Mouse (Mus musculus) midbrain, embryonic 16.5 days (tissue): ENCODE measurements around the gene Fhit. TPM values are rescaled to one million over a fixed set of nuclear protein-coding genes. Genes with fewer than 3 reads are reported as not detected.

Source experiments
- ATAC-seq: fragments of 200-750 bp; cut with Nextera tagmentation; 2 replicates; pipeline ENCODE4 v1.8.0; 2017; ENCODE audit warnings: moderate TSS enrichment
- H3K27ac ChIP-seq: fragments of 300-500 bp; sonication (generic); 2 replicates; pipeline ENCODE4 v1.5.1; 2014; ENCODE audit warnings: mild to moderate bottlenecking, low read length, mixed read lengths
- H3K27me3 ChIP-seq: fragments of 300-500 bp; sonication (generic); 2 replicates; pipeline ENCODE4 v1.6.1; 2014; ENCODE audit warnings: low read depth, low read length, mixed read lengths; ENCODE audit not compliant: control insufficient read depth, insufficient read depth
- H3K36me3 ChIP-seq: fragments of 300-500 bp; sonication (generic); 2 replicates; pipeline ENCODE4 v1.6.1; 2014; ENCODE audit warnings: mild to moderate bottlenecking, low read length, moderate library complexity, mixed read lengths; ENCODE audit not compliant: control insufficient read depth, insufficient read depth
- H3K4me1 ChIP-seq: fragments of 300-500 bp; sonication (generic); 2 replicates; pipeline ENCODE4 v1.6.1; 2014; ENCODE audit warnings: mild to moderate bottlenecking, low read length, mixed read lengths; ENCODE audit not compliant: control insufficient read depth, insufficient read depth
- H3K4me2 ChIP-seq: fragments of 300-500 bp; sonication (generic); 2 replicates; pipeline ENCODE4 v1.6.1; 2014; ENCODE audit warnings: mild to moderate bottlenecking, low read length, mixed read lengths
- H3K4me3 ChIP-seq: fragments of 300-500 bp; sonication (generic); 2 replicates; pipeline ENCODE4 v1.5.1; 2014; ENCODE audit warnings: low read depth, mild to moderate bottlenecking, low read length, moderate library complexity, mixed read lengths
- H3K9ac ChIP-seq: fragments of 300-500 bp; sonication (generic); 2 replicates; pipeline ENCODE4 v1.6.1; 2014; ENCODE audit warnings: low read depth, low read length, mixed read lengths
- H3K9me3 ChIP-seq: fragments of 300-500 bp; sonication (generic); replicated peaks from 2 replicates; pipeline ENCODE4 v1.6.1; 2014; ENCODE audit warnings: mild to moderate bottlenecking, low read length, mixed read lengths; ENCODE audit not compliant: control insufficient read depth, poor library complexity, severe bottlenecking
- WGBS: fragments of 180-500 bp; shearing (Covaris S2); extraction: QIAGEN DNeasy Blood & Tissue Kit; methylation state at CpG from one replicate; pipeline ENCODE4 v1.1.7; 2014; 5-methylcytosine and 5-hydroxymethylcytosine counted together
- polyA plus RNA-seq: library from polyadenylated mRNA; unstranded; fragments of >200 nt; fragmentation: Nextera tagmentation; extraction: Ambion mirVana; gene quantifications from 2 replicates; pipeline ENCODE4 v1.2.1, GENCODE M21; 2015

Gene Fhit
- polyA plus RNA-seq, 1 experiment from 2014 or later: 8.5 TPM

GRCm38 (mm10) chr14:10526800-10527199 is 635.0 kb downstream of the Fhit start:
- H3K9ac ChIP-seq: no peak overlapping the region
- no peak overlapping the region for H3K27ac ChIP-seq
- 11% methylated on average over 2 of the region's 2 CpGs for WGBS
- no peaks in the 10 kb centered on the region for H3K27me3 ChIP-seq
- H3K4me3 ChIP-seq: no peak overlapping the region
- H3K4me1 ChIP-seq: no peaks in the 10 kb centered on the region
- ATAC-seq: no peak
- no peaks in the 10 kb centered on the region for H3K9me3 ChIP-seq
- no peak overlapping the region for H3K4me2 ChIP-seq
- no peaks in the 10 kb centered on the region for H3K36me3 ChIP-seq

- ATAC-seq: no peak
- Histone ChIP-seq H3K27me3 (no peaks in the 10 kb centered on the region), H3K4me2 (no peak overlapping the region), H3K4me1 (no peaks in the 10 kb centered on the region), H3K27ac (no peak overlapping the region), H3K4me3 (no peak overlapping the region), H3K9me3 (no peaks in the 10 kb centered on the region), H3K9ac (no peak overlapping the region), H3K36me3 (no peaks in the 10 kb centered on the region)
- whole genome bisulfite sequencing: 82% methylated on average over 4 of the region's 4 CpGs
Measured at GRCm38 (mm10) chr14:10525786-10526185, 636.0 kb downstream of the Fhit start.

- no peak for ATAC-seq
- H3K4me2 ChIP-seq: no peak overlapping the region
- no peaks in the 10 kb centered on the region for H3K4me1 ChIP-seq
- H3K36me3 ChIP-seq: no peaks in the 10 kb centered on the region
- no peak overlapping the region for H3K27ac ChIP-seq
- no peak overlapping the region for H3K4me3 ChIP-seq
- H3K27me3 ChIP-seq: no peaks in the 10 kb centered on the region
- H3K9me3 ChIP-seq: no peaks in the 10 kb centered on the region
- H3K9ac ChIP-seq: no peak overlapping the region
Measured at GRCm38 (mm10) chr14:10514026-10514425, 647.8 kb downstream of the Fhit start.

GRCm38 (mm10) chr14:10509252-10509651 is 652.6 kb downstream of the Fhit start:
- no peak overlapping the region for H3K4me2 ChIP-seq
- no peaks in the 10 kb centered on the region for H3K4me1 ChIP-seq
- H3K4me3 ChIP-seq: no peak overlapping the region
- H3K27me3 ChIP-seq: no peaks in the 10 kb centered on the region
- H3K9me3 ChIP-seq: no peaks in the 10 kb centered on the region
- no peak for ATAC-seq
- no peaks in the 10 kb centered on the region for H3K36me3 ChIP-seq
- H3K9ac ChIP-seq: no peak overlapping the region
- no peak overlapping the region for H3K27ac ChIP-seq

- H3K36me3 ChIP-seq: no peaks in the 10 kb centered on the region
- ATAC-seq: no peak
- 17% methylated on average over 1 of the region's 1 CpGs for WGBS
Measured at GRCm38 (mm10) chr14:10507560-10507959, 654.3 kb downstream of the Fhit start.

GRCm38 (mm10) chr14:10485798-10486197 is 676.0 kb downstream of the Fhit start:
- Histone ChIP-seq H3K4me3 (no peak overlapping the region), H3K4me2 (no peak overlapping the region), H3K9ac (no peak overlapping the region), H3K27ac (no peak overlapping the region), H3K4me1 (no peaks in the 10 kb centered on the region), H3K27me3 (no peaks in the 10 kb centered on the region), H3K9me3 (no peaks in the 10 kb centered on the region), H3K36me3 (no peaks in the 10 kb centered on the region)
- 87% methylated on average over 3 of the region's 3 CpGs for WGBS
- no peak for ATAC-seq

More at GRCm38 (mm10) chr14:10507560-10507959, 654.3 kb downstream of the Fhit start:
- Histone ChIP-seq H3K9ac (no peak overlapping the region), H3K4me2 (no peak overlapping the region), H3K9me3 (no peaks in the 10 kb centered on the region), H3K27me3 (no peaks in the 10 kb centered on the region), H3K27ac (no peak overlapping the region), H3K4me1 (no peaks in the 10 kb centered on the region), H3K4me3 (no peak overlapping the region)

GRCm38 (mm10) chr14:10482851-10483613 is 678.8 kb downstream of the Fhit start:
- Histone ChIP-seq H3K4me3 (no peak overlapping the region), H3K9ac (no peak overlapping the region), H3K27me3 (no peaks in the 10 kb centered on the region), H3K9me3 (no peaks in the 10 kb centered on the region), H3K4me1 (no peaks in the 10 kb centered on the region), H3K36me3 (no peaks in the 10 kb centered on the region), H3K4me2 (no peak overlapping the region), H3K27ac (no peak overlapping the region)
- no peak for ATAC-seq
- WGBS: 85% methylated on average over 3 of the region's 3 CpGs

GRCm38 (mm10) chr14:10481370-10481769 is 680.5 kb downstream of the Fhit start:
- Histone ChIP-seq H3K9ac (no peak overlapping the region), H3K9me3 (no peaks in the 10 kb centered on the region), H3K36me3 (no peaks in the 10 kb centered on the region), H3K4me2 (no peak overlapping the region), H3K27ac (no peak overlapping the region), H3K4me3 (no peak overlapping the region), H3K27me3 (no peaks in the 10 kb centered on the region), H3K4me1 (no peaks in the 10 kb centered on the region)
- ATAC-seq: no peak
- WGBS: 83% methylated on average over 2 of the region's 2 CpGs

- ATAC-seq: no peak
- no peaks in the 10 kb centered on the region for H3K9me3 ChIP-seq
- no peak overlapping the region for H3K4me3 ChIP-seq
- no peaks in the 10 kb centered on the region for H3K36me3 ChIP-seq
- no peaks in the 10 kb centered on the region for H3K4me1 ChIP-seq
- H3K4me2 ChIP-seq: no peak overlapping the region
- H3K9ac ChIP-seq: no peak overlapping the region
- WGBS: 88% methylated on average over 1 of the region's 1 CpGs
- no peaks in the 10 kb centered on the region for H3K27me3 ChIP-seq
- no peak overlapping the region for H3K27ac ChIP-seq
Measured at GRCm38 (mm10) chr14:10480681-10481080, 681.2 kb downstream of the Fhit start.
